Mouse (Mus musculus): Measurements from ENCODE around the gene Frs3. TPM values are rescaled to one million over a fixed set of nuclear protein-coding genes. Genes with fewer than 3 reads are reported as not detected.

Gene Frs3
- total and polyA plus RNA-seq, 2 experiments: 1.7 to 7.1 TPM

DNA sequence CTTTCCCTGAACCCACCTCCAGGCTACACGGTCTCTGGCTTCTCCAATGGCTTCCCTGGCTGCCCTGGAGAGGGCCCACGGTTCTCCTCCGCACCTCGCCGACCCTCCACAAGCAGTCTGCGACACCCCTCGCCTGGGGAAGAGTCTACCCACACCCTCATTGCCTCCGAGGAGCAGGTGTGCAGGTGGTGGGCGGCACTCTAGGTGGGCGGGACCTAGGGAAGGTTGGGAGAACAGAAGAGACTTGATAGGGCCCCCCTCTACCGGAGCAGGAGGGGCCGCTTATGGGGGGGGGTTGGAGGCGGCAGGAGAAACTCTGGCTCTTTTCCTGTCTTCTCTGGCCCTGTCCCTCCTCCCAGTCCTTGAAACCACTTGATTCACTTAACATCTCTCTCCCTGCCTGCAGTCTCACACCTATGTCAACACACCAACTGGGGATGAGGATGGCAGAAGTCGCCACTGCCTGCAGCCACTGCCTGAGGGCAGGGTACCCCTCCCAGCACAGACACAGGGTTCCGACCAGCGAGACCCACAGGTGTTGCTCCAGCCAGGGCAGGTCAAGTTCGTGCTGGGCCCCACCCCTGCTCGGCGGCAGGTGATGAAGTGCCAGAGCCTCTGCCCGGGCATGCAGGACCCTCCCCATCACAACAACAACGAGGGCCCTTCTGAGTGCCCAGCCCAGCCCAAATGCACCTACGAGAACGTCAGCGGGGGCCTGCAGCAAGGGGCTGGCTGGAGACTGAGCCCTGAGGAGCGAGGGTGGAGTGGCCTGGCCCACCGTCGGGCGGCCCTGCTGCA is 13.9 kb downstream of the Frs3 start:
- Histone ChIP-seq H3K79me2 (ENCODE audit: control insufficient read depth, insufficient read depth, low read length) (no peaks in the 10 kb centered on the region), H3K9ac (ENCODE audit: low read depth, low read length) (no peak overlapping the region), H3K27ac (replicated peaks; ENCODE audit: insufficient read depth, low read depth, low read length) (no peak overlapping the region), H3K27me3 (ENCODE audit: control insufficient read depth, insufficient read depth, low read length) (no peaks in the 10 kb centered on the region), H3K4me3 (ENCODE audit: insufficient read depth, low read depth, low read length) (no peak overlapping the region), H3K36me3 (ENCODE audit: control insufficient read depth, insufficient read depth, low read length) (peaks cover 2% of the 10 kb centered on the region; the same call in 1 of the 2 replicates), H3K4me1 (ENCODE audit: control insufficient read depth, insufficient read depth, low read length) (no peaks in the 10 kb centered on the region)
- no peak for DNase-seq (ENCODE audit: extremely low read depth, low read depth, low spot score)
- TF ChIP-seq CTCF (IDR thresholded peaks at IDR 0.05; ENCODE audit: low read depth, low read length) (no peak), POLR2A (IDR thresholded peaks at IDR 0.05; ENCODE audit: extremely low read depth, insufficient read depth, low read length) (no peak)
- WGBS: 83% methylated on average over 28 of the region's 28 CpGs

DNA sequence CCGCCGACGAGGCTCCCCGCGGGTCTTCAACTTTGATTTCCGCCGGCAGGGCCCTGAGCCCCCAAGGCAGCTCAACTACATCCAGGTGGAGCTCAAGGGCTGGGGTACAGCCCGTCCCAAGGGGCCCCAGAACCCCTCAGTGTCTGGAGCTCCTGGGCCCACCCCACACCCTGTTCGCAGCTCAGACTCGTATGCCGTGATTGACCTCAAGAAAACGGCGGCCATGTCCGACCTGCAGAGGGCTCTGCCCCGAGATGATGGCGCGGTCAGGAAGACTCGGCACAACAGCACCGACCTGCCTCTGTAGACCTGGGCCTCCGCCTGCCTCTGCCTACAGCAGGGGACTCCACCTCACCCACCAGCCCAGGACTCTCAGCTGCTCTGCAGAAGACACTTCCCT is 14.7 kb downstream of the Frs3 start:
- Histone ChIP-seq H3K27me3 (ENCODE audit: control insufficient read depth, insufficient read depth, low read length) (no peaks in the 10 kb centered on the region), H3K4me3 (ENCODE audit: insufficient read depth, low read depth, low read length) (no peak overlapping the region), H3K9ac (ENCODE audit: low read depth, low read length) (no peak overlapping the region), H3K36me3 (ENCODE audit: control insufficient read depth, insufficient read depth, low read length) (peaks cover 2% of the 10 kb centered on the region; the same call in 1 of the 2 replicates), H3K27ac (replicated peaks; ENCODE audit: insufficient read depth, low read depth, low read length) (no peak overlapping the region), H3K4me1 (ENCODE audit: control insufficient read depth, insufficient read depth, low read length) (no peaks in the 10 kb centered on the region), H3K79me2 (ENCODE audit: control insufficient read depth, insufficient read depth, low read length) (no peaks in the 10 kb centered on the region)
- DNase-seq (ENCODE audit: extremely low read depth, low read depth, low spot score): no peak
- no peak for TF ChIP-seq POLR2A (IDR thresholded peaks at IDR 0.05; ENCODE audit: extremely low read depth, insufficient read depth, low read length)
- no peak for TF ChIP-seq CTCF (IDR thresholded peaks at IDR 0.05; ENCODE audit: low read depth, low read length)
- WGBS: 75% methylated on average over 20 of the region's 20 CpGs

DNA sequence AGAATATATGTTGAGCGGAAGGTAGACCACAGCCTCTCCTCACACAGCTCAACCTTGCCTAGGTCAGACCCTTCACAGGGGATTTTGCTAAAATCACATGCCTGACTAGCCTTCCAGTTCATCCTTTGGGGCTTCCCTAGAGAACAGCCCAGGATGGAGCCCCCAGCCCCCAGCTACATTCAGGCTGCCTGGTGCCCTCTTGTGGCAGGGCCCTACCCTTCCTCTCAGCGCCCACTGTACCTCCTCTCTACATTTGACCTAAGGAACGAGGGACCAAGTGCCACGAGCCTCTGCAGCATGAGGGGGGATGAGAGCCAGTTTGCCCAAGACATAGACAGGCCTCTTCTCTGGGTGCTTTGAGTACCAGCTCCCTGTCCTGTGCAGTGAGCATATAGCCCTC is 15.9 kb downstream of the Frs3 start:
- no peak overlapping the region for H3K9ac ChIP-seq (ENCODE audit: low read depth, low read length)
- no peak overlapping the region for H3K27ac ChIP-seq (replicated peaks; ENCODE audit: insufficient read depth, low read depth, low read length)
- H3K4me1 ChIP-seq (ENCODE audit: control insufficient read depth, insufficient read depth, low read length): no peaks in the 10 kb centered on the region
- TF ChIP-seq POLR2A (IDR thresholded peaks at IDR 0.05; ENCODE audit: extremely low read depth, insufficient read depth, low read length) (no peak), CTCF (IDR thresholded peaks at IDR 0.05; ENCODE audit: low read depth, low read length) (peak; percentile 22; the same call in 1 of the 2 replicates)
- H3K36me3 ChIP-seq (ENCODE audit: control insufficient read depth, insufficient read depth, low read length): peaks cover 2% of the 10 kb centered on the region; the same call in 1 of the 2 replicates
- no peaks in the 10 kb centered on the region for H3K79me2 ChIP-seq (ENCODE audit: control insufficient read depth, insufficient read depth, low read length)
- no peaks in the 10 kb centered on the region for H3K27me3 ChIP-seq (ENCODE audit: control insufficient read depth, insufficient read depth, low read length)
- no peak for DNase-seq (ENCODE audit: extremely low read depth, low read depth, low spot score)
- WGBS: 81% methylated on average over 4 of the region's 4 CpGs
- no peak overlapping the region for H3K4me3 ChIP-seq (ENCODE audit: insufficient read depth, low read depth, low read length)

- TF ChIP-seq POLR2A (IDR thresholded peaks at IDR 0.05; ENCODE audit: extremely low read depth, insufficient read depth, low read length): no peak
- TF ChIP-seq CTCF (IDR thresholded peaks at IDR 0.05; ENCODE audit: low read depth, low read length): no peak
- no peak overlapping the region for H3K9ac ChIP-seq (ENCODE audit: low read depth, low read length)
- no peaks in the 10 kb centered on the region for H3K4me1 ChIP-seq (ENCODE audit: control insufficient read depth, insufficient read depth, low read length)
- H3K4me3 ChIP-seq (ENCODE audit: insufficient read depth, low read depth, low read length): no peak overlapping the region
- 80% methylated on average over 1 of the region's 1 CpGs for WGBS
- no peaks in the 10 kb centered on the region for H3K27me3 ChIP-seq (ENCODE audit: control insufficient read depth, insufficient read depth, low read length)
- DNase-seq (ENCODE audit: extremely low read depth, low read depth, low spot score): no peak
- H3K27ac ChIP-seq (replicated peaks; ENCODE audit: insufficient read depth, low read depth, low read length): no peak overlapping the region
- peaks cover 2% of the 10 kb centered on the region; the same call in 1 of the 2 replicates for H3K36me3 ChIP-seq (ENCODE audit: control insufficient read depth, insufficient read depth, low read length)
- H3K79me2 ChIP-seq (ENCODE audit: control insufficient read depth, insufficient read depth, low read length): no peaks in the 10 kb centered on the region
Observed at GRCm38 (mm10) chr17:47706196-47706595, 17.4 kb downstream of the Frs3 start.

DNA sequence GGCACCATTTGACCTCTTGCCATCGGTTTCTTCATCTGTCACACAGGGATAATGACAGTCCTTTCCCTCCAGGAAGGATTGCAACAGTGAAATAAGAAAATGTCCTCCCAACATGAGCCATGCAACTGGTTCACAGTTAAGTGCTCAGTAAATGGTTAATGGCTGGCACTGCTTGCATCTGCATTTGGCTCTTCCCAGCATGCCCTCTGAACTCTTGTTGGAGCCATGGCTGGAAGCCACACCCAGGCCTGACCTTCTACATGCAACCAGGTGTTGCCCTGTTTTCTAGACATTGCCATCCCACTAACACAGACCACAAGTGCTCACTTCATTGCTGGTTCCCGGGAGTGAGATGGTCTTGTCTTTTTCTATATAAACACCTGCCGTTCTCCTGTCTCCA is 19.1 kb downstream of the Frs3 start:
- H3K79me2 ChIP-seq (ENCODE audit: control insufficient read depth, insufficient read depth, low read length): no peaks in the 10 kb centered on the region
- DNase-seq (ENCODE audit: extremely low read depth, low read depth, low spot score): peak; percentile 55
- 70% methylated on average over 3 of the region's 3 CpGs for WGBS
- TF ChIP-seq CTCF (IDR thresholded peaks at IDR 0.05; ENCODE audit: low read depth, low read length) (no peak), POLR2A (IDR thresholded peaks at IDR 0.05; ENCODE audit: extremely low read depth, insufficient read depth, low read length) (no peak)
- H3K36me3 ChIP-seq (ENCODE audit: control insufficient read depth, insufficient read depth, low read length): no peaks in the 10 kb centered on the region
- no peaks in the 10 kb centered on the region for H3K27me3 ChIP-seq (ENCODE audit: control insufficient read depth, insufficient read depth, low read length)
- no peak overlapping the region for H3K9ac ChIP-seq (ENCODE audit: low read depth, low read length)
- H3K4me1 ChIP-seq (ENCODE audit: control insufficient read depth, insufficient read depth, low read length): no peaks in the 10 kb centered on the region
- no peak overlapping the region for H3K4me3 ChIP-seq (ENCODE audit: insufficient read depth, low read depth, low read length)
- no peak overlapping the region for H3K27ac ChIP-seq (replicated peaks; ENCODE audit: insufficient read depth, low read depth, low read length)

DNA sequence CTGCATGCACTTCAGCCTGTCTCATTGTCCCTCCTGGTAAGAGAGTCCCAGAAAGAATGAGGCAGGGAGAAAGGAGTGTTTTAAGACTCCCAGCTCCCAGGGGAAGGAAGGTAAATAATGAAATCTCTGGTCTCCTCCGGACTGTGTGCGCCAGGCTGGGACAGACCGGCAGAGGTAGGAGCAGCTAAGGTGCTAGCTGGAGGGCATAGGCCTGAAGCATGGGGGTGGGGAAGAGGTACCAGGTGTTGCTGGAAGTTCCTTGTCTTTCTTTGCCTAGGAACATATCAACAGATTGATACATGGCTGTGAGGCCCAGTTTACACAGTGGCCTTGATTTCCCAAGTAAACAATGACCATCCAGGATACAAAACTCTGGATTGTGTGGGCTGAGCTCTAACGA is 20.1 kb downstream of the Frs3 start:
- Histone ChIP-seq H3K4me3 (ENCODE audit: insufficient read depth, low read depth, low read length) (no peak overlapping the region), H3K27ac (replicated peaks; ENCODE audit: insufficient read depth, low read depth, low read length) (no peak overlapping the region), H3K4me1 (ENCODE audit: control insufficient read depth, insufficient read depth, low read length) (no peaks in the 10 kb centered on the region), H3K36me3 (ENCODE audit: control insufficient read depth, insufficient read depth, low read length) (no peaks in the 10 kb centered on the region), H3K79me2 (ENCODE audit: control insufficient read depth, insufficient read depth, low read length) (no peaks in the 10 kb centered on the region), H3K27me3 (ENCODE audit: control insufficient read depth, insufficient read depth, low read length) (no peaks in the 10 kb centered on the region), H3K9ac (ENCODE audit: low read depth, low read length) (no peak overlapping the region)
- DNase-seq (ENCODE audit: extremely low read depth, low read depth, low spot score): no peak
- no peak for TF ChIP-seq CTCF (IDR thresholded peaks at IDR 0.05; ENCODE audit: low read depth, low read length)
- no peak for TF ChIP-seq POLR2A (IDR thresholded peaks at IDR 0.05; ENCODE audit: extremely low read depth, insufficient read depth, low read length)
- 43% methylated on average over 4 of the region's 4 CpGs for WGBS

All from liver, adult 2 months (tissue).